Mouse (Mus musculus): ENCODE data around the gene Farsa.
A peak's percentile ranks its signal among the peaks of the same experiment; 100 is the strongest.

Farsa gene

GRCm38 (mm10) chr8:84910551-84910950, 53.8 kb downstream of the Farsa start:
- no peak for DNase-seq (ENCODE audit: low read depth, low spot score)

- DNase-seq (ENCODE audit: low read depth, low spot score), result no peak
Observed at GRCm38 (mm10) chr8:84911854-84912253, 55.1 kb downstream of the Farsa start.

- no peak for DNase-seq (ENCODE audit: low read depth, low spot score)
Observed at GRCm38 (mm10) chr8:84912391-84912790, 55.6 kb downstream of the Farsa start.

- peak; percentile 98 for DNase-seq (ENCODE audit: low read depth, low spot score)
Observed at GRCm38 (mm10) chr8:84912895-84913501, 56.2 kb downstream of the Farsa start.

GRCm38 (mm10) chr8:84913502-84913900, 56.7 kb downstream of the Farsa start:
- DNase-seq (ENCODE audit: low read depth, low spot score), result no peak

GRCm38 (mm10) chr8:84913960-84914359, 57.2 kb downstream of the Farsa start:
- peak; percentile 97 for DNase-seq (ENCODE audit: low read depth, low spot score)

- peak; percentile 98 for DNase-seq (ENCODE audit: low read depth, low spot score)
Observed at GRCm38 (mm10) chr8:84915269-84915668, 58.5 kb downstream of the Farsa start.

GRCm38 (mm10) chr8:84917781-84918180, 61.0 kb downstream of the Farsa start:
- peak; percentile 73 for DNase-seq (ENCODE audit: low read depth, low spot score)

GRCm38 (mm10) chr8:84918646-84919045, 61.9 kb downstream of the Farsa start:
- DNase-seq (ENCODE audit: low read depth, low spot score), result peak; percentile 82

Data from ES-CJ7 (cell line).